Mouse (Mus musculus) erythroblast, embryonic 14.5 days (primary cell): ENCODE measurements around the gene Nanog.

Experiments
- GATA1 ChIP-seq: IDR thresholded peaks from 2 replicates; pipeline ENCODE4 v1.6.1; 2012; ENCODE audit warnings: low read length, inconsistent platforms, mixed read lengths
- TAL1 ChIP-seq: IDR thresholded peaks from 3 replicates; pipeline ENCODE4 v1.6.1; 2012; ENCODE audit warnings: low read length, inconsistent platforms, mixed read lengths

DNA sequence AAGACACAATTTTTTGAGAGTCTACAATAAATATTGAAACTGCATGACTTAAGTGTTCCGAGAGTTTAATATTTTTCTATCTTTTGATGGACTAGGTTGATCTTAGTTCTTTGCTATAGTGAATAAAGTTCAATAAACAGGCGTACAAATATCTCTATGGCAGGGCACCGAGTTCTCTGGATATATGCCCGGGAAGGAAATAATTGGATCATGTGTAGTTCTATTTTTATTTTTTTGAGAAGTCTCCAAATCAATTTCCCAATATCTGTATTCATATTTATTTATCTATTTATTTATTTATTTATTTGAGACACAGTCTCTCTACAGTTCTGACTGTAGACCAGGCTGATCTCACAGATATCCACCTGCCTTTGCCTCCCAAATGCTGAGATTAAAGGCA, 36.4 kb upstream of the Nanog start:
- TF ChIP-seq GATA1 (no peak), TAL1 (no peak)
